Mouse (Mus musculus): Measurements from ENCODE around the gene Gpr153.

The Gpr153 gene

GRCm38 (mm10) chr4:152315498-152316213 is 41.6 kb downstream of the Gpr153 start:
- no peak for DNase-seq (ENCODE audit: low spot score)

- no peak for DNase-seq (ENCODE audit: low spot score)
Measured at GRCm38 (mm10) chr4:152317631-152318033, 43.6 kb downstream of the Gpr153 start.

- peak; percentile 76 for DNase-seq (ENCODE audit: low spot score)
Measured at GRCm38 (mm10) chr4:152318517-152319234, 44.6 kb downstream of the Gpr153 start, which contains the start of gene Rnf207. TSS of gene Rnf207 (minus strand) at chr4:152318993.

- DNase-seq (ENCODE audit: low spot score): no peak
Measured at GRCm38 (mm10) chr4:152321464-152321863, 47.4 kb downstream of the Gpr153 start.

- no peak for DNase-seq (ENCODE audit: low spot score)
Measured at GRCm38 (mm10) chr4:152324641-152325562, 50.9 kb downstream of the Gpr153 start.

GRCm38 (mm10) chr4:152325574-152326411 is 51.8 kb downstream of the Gpr153 start, which contains the start of gene Rpl22:
TSS of gene Rpl22 (plus strand) at chr4:152325742.
- peak; percentile 97 for DNase-seq (ENCODE audit: low spot score)

GRCm38 (mm10) chr4:152326543-152326942 is 52.5 kb downstream of the Gpr153 start:
- DNase-seq (ENCODE audit: low spot score): no peak

GRCm38 (mm10) chr4:152328691-152329090 is 54.7 kb downstream of the Gpr153 start:
- peak; percentile 68 for DNase-seq (ENCODE audit: low spot score)

GRCm38 (mm10) chr4:152332952-152333351 is 58.9 kb downstream of the Gpr153 start:
- peak; percentile 88 for DNase-seq (ENCODE audit: low spot score)

- DNase-seq (ENCODE audit: low spot score): no peak
Measured at GRCm38 (mm10) chr4:152333587-152333986, 59.6 kb downstream of the Gpr153 start.

Data from retina, embryonic 14.5 days (tissue).